Mouse (Mus musculus) hematopoietic stem cell, adult 5-6 weeks (primary cell): Measurements from ENCODE around the gene Rnf39. TPM values are rescaled to one million over a fixed set of nuclear protein-coding genes. Genes with fewer than 3 reads are reported as not detected.

Source experiments
- ATAC-seq, 2 experiments: fragments of 125-278 bp in 1 of 2; replicated peaks in 1 of 2; 2 replicates each; pipeline ENCODE4 v1.8.0; 2016 to 2017; ENCODE audit warnings: inconsistent platforms in 2 of 2, mild to moderate bottlenecking in 2 of 2, moderate number of reproducible peaks in 2 of 2, low read depth in 1 of 2, moderate TSS enrichment in 1 of 2; ENCODE audit not compliant: low FRiP score in 2 of 2, poor library complexity in 2 of 2, severe bottlenecking in 2 of 2, insufficient read depth in 1 of 2, low TSS enrichment in 1 of 2
- total RNA-seq: library from RNA; stranded (forward); fragments of 172-1452, 232-1000 nt; gene quantifications from 2 replicates; pipeline ENCODE4 v1.2.3, GENCODE M21; 2017

Rnf39 gene
- total RNA-seq, 1 experiment from 2014 or later, result not detected

GRCm38 (mm10) chr17:36997033-36997735 is 54.5 kb downstream of the Rnf39 start:
- ATAC-seq, result peak; percentile 30 to 46; a peak in 1 of 4 replicates

Other genes starting within 250 kb of the Rnf39 start
- gene H2-M10.5, start 170.0 kb upstream of the Rnf39 start, total RNA-seq, result not detected in 2 replicates
- gene H2-M10.6, start 130.7 kb upstream of the Rnf39 start, total RNA-seq, result not detected in 2 replicates
- gene Trim26, start 105.8 kb upstream of the Rnf39 start, total RNA-seq, result 22.2 and 27.6 TPM in 2 replicates
- gene Trim15, start 75.7 kb upstream of the Rnf39 start, total RNA-seq, result not detected in 2 replicates
- 1.1 and 3.9 TPM in 2 replicates for gene Trim10, start 73.3 kb upstream of the Rnf39 start, total RNA-seq
- not detected in 2 replicates for gene Trim40, start 52.8 kb upstream of the Rnf39 start, total RNA-seq
- gene Trim31, start 44.8 kb upstream of the Rnf39 start, total RNA-seq, result not detected in 2 replicates
- 37.8 and 55.1 TPM in 2 replicates for gene Ppp1r11, start 8.8 kb downstream of the Rnf39 start, total RNA-seq
- gene Znrd1, start 15.6 kb downstream of the Rnf39 start, total RNA-seq, result 45.1 and 49.9 TPM in 2 replicates
- gene Znrd1as, start 15.7 kb downstream of the Rnf39 start, total RNA-seq, result 9.2 and 13.8 TPM in 2 replicates
- gene 2410137M14Rik, start 38.3 kb downstream of the Rnf39 start, total RNA-seq, result not detected in 2 replicates
- gene H2-M5, start 46.6 kb downstream of the Rnf39 start, total RNA-seq, result not detected in 2 replicates
- 6.9 and 13.6 TPM in 2 replicates for gene Zfp57, start 58.2 kb downstream of the Rnf39 start, total RNA-seq
- gene Mog, start 80.5 kb downstream of the Rnf39 start, total RNA-seq, result not detected in 2 replicates
- gene Gabbr1, start 103.0 kb downstream of the Rnf39 start, total RNA-seq, result 10.7 and 43.0 TPM in 2 replicates
- not detected in 2 replicates for gene Olfr90, start 145.6 kb downstream of the Rnf39 start, total RNA-seq
- not detected in 2 replicates for gene Olfr91, start 155.4 kb downstream of the Rnf39 start, total RNA-seq
- gene Olfr92, start 177.2 kb downstream of the Rnf39 start, total RNA-seq, result not detected in 2 replicates
- not detected in 2 replicates for gene Olfr93, start 218.6 kb downstream of the Rnf39 start, total RNA-seq